Mouse (Mus musculus) CH12.LX (cell line): ENCODE data around the gene Tmcc1.

Source experiments
- CHD2 ChIP-seq: IDR thresholded peaks from 2 replicates; pipeline ENCODE4 v1.6.1; 2011; ENCODE audit warnings: low read length, improper control_type of control experiment
- CTCF ChIP-seq, 2 experiments: IDR thresholded peaks in 1 of 2; conservative IDR thresholded peaks in 1 of 2; 2 replicates each; pipeline ENCODE4 v1.5.1; 2011 to 2012; ENCODE audit warnings: low read depth in 2 of 2, low read length in 2 of 2, improper control_type of control experiment in 1 of 2, inconsistent platforms in 1 of 2, mild to moderate bottlenecking in 1 of 2, moderate library complexity in 1 of 2
- ELF1 ChIP-seq: IDR thresholded peaks from 2 replicates; pipeline ENCODE4 v1.6.1; 2014; ENCODE audit warnings: low read depth, mild to moderate bottlenecking, inconsistent platforms, low read length, improper control_type of control experiment
- EP300 ChIP-seq: IDR thresholded peaks from 2 replicates; pipeline ENCODE4 v1.6.1; 2011; ENCODE audit warnings: low read length, improper control_type of control experiment
- POLR2A ChIP-seq: IDR thresholded peaks from 2 replicates; pipeline ENCODE4 v1.6.1; 2011; ENCODE audit warnings: low read depth, mild to moderate bottlenecking, improper control_type of control experiment, low read length
- ZNF384 ChIP-seq: IDR thresholded peaks from 2 replicates; pipeline ENCODE4 v1.6.1; 2012; ENCODE audit warnings: low read depth, low read length, improper control_type of control experiment, inconsistent platforms

- TF ChIP-seq CHD2 (peak; percentile 95), POLR2A (0 out of 2 replicates have a peak, but pooled peaks have one; percentile 33), ELF1 (0 out of 2 replicates have a peak, but pooled peaks have one; percentile 4), CTCF (conservative IDR thresholded peaks at IDR 0.05 in 1 of 2, IDR thresholded peaks at IDR 0.05 in 1 of 2; ENCODE audit: low read depth in 2 of 2, low read length in 2 of 2) (no peak), EP300 (peak; percentile 88), ZNF384 (no peak)
These were observed 204.3 kb downstream of the Tmcc1 start for GRCm38 (mm10) chr6:115989032-115989431.
